Mouse (Mus musculus): Measurements from ENCODE around the gene Tmem182. TPM values are rescaled to one million over a fixed set of nuclear protein-coding genes. Genes with fewer than 3 reads are reported as not detected.

Tmem182 gene
- polyA plus RNA-seq, 1 experiment from 2014 or later = 0.57 TPM

DNA sequence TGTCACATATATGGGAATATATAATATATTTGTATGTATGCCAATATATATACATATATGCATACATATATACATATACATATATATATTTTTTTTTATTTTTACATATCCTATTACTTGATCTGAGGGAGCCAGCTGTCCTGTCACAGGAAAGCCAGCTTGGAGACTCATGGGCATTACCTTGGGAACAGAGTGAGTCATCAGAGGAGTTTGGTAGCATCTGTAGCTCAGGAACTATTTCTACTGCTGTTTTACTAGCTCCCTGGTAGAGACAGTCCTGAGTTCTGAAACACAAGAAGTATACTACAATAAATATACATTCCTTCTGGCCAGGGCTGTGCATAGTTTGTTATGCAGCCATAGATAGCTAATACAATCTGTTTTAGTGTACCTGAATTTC, 98.3 kb downstream of the Tmem182 start:
- ATAC-seq (no peak), DNase-seq (ENCODE audit: low spot score) (no peak)
- Histone ChIP-seq H3K9ac (replicated peaks; ENCODE audit: low read depth) (no peak overlapping the region), H3K27me3 (replicated peaks; ENCODE audit: insufficient read depth, low read length) (no peaks in the 10 kb centered on the region), H3K4me2 (replicated peaks; ENCODE audit: low read depth, low read length) (no peak overlapping the region), H3K36me3 (ENCODE audit: insufficient read depth, low read length) (no peaks in the 10 kb centered on the region), H3K4me1 (ENCODE audit: insufficient read depth, low read depth, low read length) (no peaks in the 10 kb centered on the region), H3K27ac (ENCODE audit: low read length) (no peak overlapping the region), H3K4me3 (ENCODE audit: low read depth, low read length) (no peak overlapping the region), H3K9me3 (ENCODE audit: low read length) (no peaks in the 10 kb centered on the region)
- TF ChIP-seq EP300 (IDR thresholded peaks at IDR 0.05) (no peak), CTCF (IDR thresholded peaks at IDR 0.05) (no peak)

Other genes with a start within 250 kb of the Tmem182 start
- 0.02 and 0.18 TPM in 2 replicates for gene Slc9a4, start 225.5 kb upstream of the Tmem182 start, polyA plus RNA-seq (2015; fragmentation: Nextera tagmentation; extraction: Ambion mirVana)
- gene Slc9a2, start 125.0 kb upstream of the Tmem182 start, polyA plus RNA-seq (2015; fragmentation: Nextera tagmentation; extraction: Ambion mirVana) = 0.11 and 0.13 TPM in 2 replicates
- 2.4 and 3.0 TPM in 2 replicates for gene Mfsd9, start 14.9 kb upstream of the Tmem182 start, polyA plus RNA-seq (2015; fragmentation: Nextera tagmentation; extraction: Ambion mirVana)